Mouse (Mus musculus) kidney, postnatal 14 days (tissue): ENCODE results near the gene Gm20388.

Source experiments
- DNase-seq: peaks from one replicate; pipeline ENCODE4 v3.0.0; 2022; ENCODE audit warnings: mixed read lengths

The Gm20388 gene

GRCm38 (mm10) chr8:124382235-124382634 lies 4471.6 kb downstream of the Gm20388 start:
- DNase-seq: no peak

- no peak for DNase-seq
These were observed 4473.7 kb downstream of the Gm20388 start for GRCm38 (mm10) chr8:124384336-124384735.

- no peak for DNase-seq
These were observed 4475.7 kb downstream of the Gm20388 start for GRCm38 (mm10) chr8:124386225-124386899.

- DNase-seq: no peak
These were observed 4478.9 kb downstream of the Gm20388 start for GRCm38 (mm10) chr8:124389495-124389894.

GRCm38 (mm10) chr8:124391191-124391590 lies 4480.6 kb downstream of the Gm20388 start:
- no peak for DNase-seq

- DNase-seq: no peak
These were observed 4481.8 kb downstream of the Gm20388 start for GRCm38 (mm10) chr8:124392271-124393012.

- DNase-seq: no peak
These were observed 4482.4 kb downstream of the Gm20388 start for GRCm38 (mm10) chr8:124393013-124393412.

- no peak for DNase-seq
These were observed 4483.3 kb downstream of the Gm20388 start for GRCm38 (mm10) chr8:124393927-124394326.

- DNase-seq: no peak
These were observed 4484.3 kb downstream of the Gm20388 start for GRCm38 (mm10) chr8:124394951-124395350.
